Mouse (Mus musculus): Measurements from ENCODE around the gene Hist1h2ae. TPM values are rescaled to one million over a fixed set of nuclear protein-coding genes. Genes with fewer than 3 reads are reported as not detected.
"Not testable (repeated sequence)": the region's sequence is repeated elsewhere in the genome, so short reads cannot be mapped to it uniquely, and the experiment has no call there.

The Hist1h2ae gene
- polyA plus RNA-seq, 1 experiment = 23.9 TPM

DNA sequence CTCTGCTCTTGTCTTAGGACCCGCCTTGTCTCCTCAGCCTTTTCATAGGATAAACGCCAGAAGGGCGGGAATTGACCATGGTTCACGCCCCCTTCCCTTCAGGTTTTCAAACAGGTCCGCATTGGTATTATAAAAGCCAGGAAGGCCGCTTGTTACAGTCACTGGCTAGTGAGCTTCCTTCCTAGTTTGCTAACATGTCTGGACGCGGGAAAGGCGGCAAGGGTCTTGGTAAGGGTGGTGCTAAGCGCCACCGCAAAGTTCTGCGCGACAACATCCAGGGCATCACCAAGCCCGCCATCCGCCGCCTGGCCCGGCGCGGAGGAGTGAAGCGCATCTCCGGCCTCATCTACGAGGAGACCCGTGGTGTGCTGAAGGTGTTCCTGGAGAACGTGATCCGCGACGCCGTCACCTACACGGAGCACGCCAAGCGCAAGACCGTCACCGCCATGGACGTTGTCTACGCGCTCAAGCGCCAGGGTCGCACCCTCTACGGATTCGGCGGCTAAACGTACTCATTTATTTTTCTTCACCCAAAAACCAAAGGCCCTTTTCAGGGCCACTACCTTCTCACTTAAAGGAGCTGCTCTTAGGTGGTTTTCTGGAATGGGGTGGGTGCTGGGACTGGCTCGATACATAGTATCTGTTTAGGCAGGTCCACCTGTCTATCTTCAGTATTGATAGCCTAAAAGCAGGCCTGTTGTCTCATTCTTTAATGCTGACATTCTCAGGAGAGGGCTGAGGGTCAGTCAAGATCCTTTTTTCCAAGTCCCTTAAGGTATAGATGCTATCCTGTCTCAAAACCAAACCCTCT is 10.6 kb upstream of the Hist1h2ae start, which contains the start of gene Hist1h4d:
Gene Hist1h4d, plus strand, starts transcription at position 191 of the 811 bp plus-strand sequence.
- H3K4me1 ChIP-seq (ENCODE audit: control insufficient read depth, insufficient read depth, low read length) = no peaks in the 10 kb centered on the region; the same call in 1 of the 2 replicates
- peak within 1 kb of the TSS; percentile 97 for H3K27ac ChIP-seq (ENCODE audit: control insufficient read depth, insufficient read depth, low read depth, low read length, poor library complexity)
- TF ChIP-seq CTCF (IDR thresholded peaks at IDR 0.05; ENCODE audit: control insufficient read depth, insufficient read depth, low read length) (no peak), POLR2A (IDR thresholded peaks at IDR 0.05; ENCODE audit: borderline replicate concordance, control insufficient read depth, low read depth, low read length) (peak; percentile 100)
- WGBS = under 1% methylated on average over 43 of the region's 43 CpGs
- peak within 1 kb of the TSS; percentile 74 for H3K4me3 ChIP-seq (replicated peaks; ENCODE audit: control insufficient read depth, low read depth, low read length)

DNA sequence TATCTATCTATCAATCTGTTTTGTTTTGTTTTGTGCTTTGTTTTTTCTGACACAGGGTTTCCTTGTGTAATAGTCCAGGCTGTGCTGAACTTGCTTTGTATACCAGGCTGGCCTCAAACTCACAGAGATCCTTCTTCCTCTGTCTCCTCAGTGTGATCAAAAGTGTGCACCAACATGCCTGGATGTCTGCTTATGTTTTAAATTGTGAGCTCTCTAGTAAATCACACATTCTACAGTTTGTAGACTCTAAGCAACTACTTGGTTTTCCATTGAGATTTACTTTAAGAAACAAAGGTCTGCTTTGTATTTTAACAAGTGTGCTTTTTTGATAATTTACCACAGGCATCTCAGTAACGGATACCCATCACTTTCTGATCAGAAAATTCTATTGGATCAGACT is 6.8 kb upstream of the Hist1h2ae start:
- Histone ChIP-seq H3K4me1 (ENCODE audit: control insufficient read depth, insufficient read depth, low read length) (no peaks in the 10 kb centered on the region; the same call in 1 of the 2 replicates), H3K27ac (ENCODE audit: control insufficient read depth, insufficient read depth, low read depth, low read length, poor library complexity) (no peak overlapping the region), H3K4me3 (replicated peaks; ENCODE audit: control insufficient read depth, low read depth, low read length) (no peak overlapping the region)
- WGBS = 83% methylated on average over 1 of the region's 1 CpGs
- TF ChIP-seq POLR2A (IDR thresholded peaks at IDR 0.05; ENCODE audit: borderline replicate concordance, control insufficient read depth, low read depth, low read length) (no peak), CTCF (IDR thresholded peaks at IDR 0.05; ENCODE audit: control insufficient read depth, insufficient read depth, low read length) (no peak)

- no peaks in the 10 kb centered on the region; the same call in 1 of the 2 replicates for H3K4me1 ChIP-seq (ENCODE audit: control insufficient read depth, insufficient read depth, low read length)
- peak overlapping the region; percentile 81; the same call in 1 of the 2 replicates for H3K27ac ChIP-seq (ENCODE audit: control insufficient read depth, insufficient read depth, low read depth, low read length, poor library complexity)
- WGBS = 47% methylated on average over 6 of the region's 6 CpGs
- TF ChIP-seq POLR2A (IDR thresholded peaks at IDR 0.05; ENCODE audit: borderline replicate concordance, control insufficient read depth, low read depth, low read length) = no peak
- no peak for TF ChIP-seq CTCF (IDR thresholded peaks at IDR 0.05; ENCODE audit: control insufficient read depth, insufficient read depth, low read length)
- no peak overlapping the region for H3K4me3 ChIP-seq (replicated peaks; ENCODE audit: control insufficient read depth, low read depth, low read length)
These were observed 6.1 kb upstream of the Hist1h2ae start for GRCm38 (mm10) chr13:23576906-23577639.

- Histone ChIP-seq H3K4me1 (ENCODE audit: control insufficient read depth, insufficient read depth, low read length) (no peaks in the 10 kb centered on the region; the same call in 1 of the 2 replicates), H3K4me3 (replicated peaks; ENCODE audit: control insufficient read depth, low read depth, low read length) (peak overlapping the region; percentile 54), H3K27ac (ENCODE audit: control insufficient read depth, insufficient read depth, low read depth, low read length, poor library complexity) (peak overlapping the region; percentile 93)
- WGBS = 41% methylated on average over 7 of the region's 7 CpGs
- no peak for TF ChIP-seq CTCF (IDR thresholded peaks at IDR 0.05; ENCODE audit: control insufficient read depth, insufficient read depth, low read length)
- TF ChIP-seq POLR2A (IDR thresholded peaks at IDR 0.05; ENCODE audit: borderline replicate concordance, control insufficient read depth, low read depth, low read length) = no peak
These were observed 5.4 kb upstream of the Hist1h2ae start for GRCm38 (mm10) chr13:23576351-23576881.

- H3K4me1 ChIP-seq (ENCODE audit: control insufficient read depth, insufficient read depth, low read length) = not testable (repeated sequence)
- WGBS = 2% methylated on average over 16 of the region's 40 CpGs
- Histone ChIP-seq H3K27ac (ENCODE audit: control insufficient read depth, insufficient read depth, low read depth, low read length, poor library complexity) (peak overlapping the region; percentile 93), H3K4me3 (replicated peaks; ENCODE audit: control insufficient read depth, low read depth, low read length) (peak overlapping the region; percentile 63)
- TF ChIP-seq POLR2A (IDR thresholded peaks at IDR 0.05; ENCODE audit: borderline replicate concordance, control insufficient read depth, low read depth, low read length) = peak; percentile 93; the same call in 1 of the 2 replicates
These were observed 4.9 kb upstream of the Hist1h2ae start for GRCm38 (mm10) chr13:23575864-23576313.

- under 1% methylated on average over 18 of the region's 18 CpGs for WGBS
- H3K27ac ChIP-seq (ENCODE audit: control insufficient read depth, insufficient read depth, low read depth, low read length, poor library complexity) = peak within 1 kb of the TSS; percentile 95
- peak within 1 kb of the TSS; percentile 63 for H3K4me3 ChIP-seq (replicated peaks; ENCODE audit: control insufficient read depth, low read depth, low read length)
- H3K4me1 ChIP-seq (ENCODE audit: control insufficient read depth, insufficient read depth, low read length) = no peaks in the 10 kb centered on the region; the same call in 1 of the 2 replicates
- TF ChIP-seq CTCF (IDR thresholded peaks at IDR 0.05; ENCODE audit: control insufficient read depth, insufficient read depth, low read length) (no peak), POLR2A (IDR thresholded peaks at IDR 0.05; ENCODE audit: borderline replicate concordance, control insufficient read depth, low read depth, low read length) (no peak)
These were observed 4.3 kb upstream of the Hist1h2ae start, which contains the start of gene Hist1h3d for GRCm38 (mm10) chr13:23575271-23575851. TSS of gene Hist1h3d (plus strand) at chr13:23575763.

GRCm38 (mm10) chr13:23574546-23575170 is 3.6 kb upstream of the Hist1h2ae start:
- peak overlapping the region; percentile 95 for H3K27ac ChIP-seq (ENCODE audit: control insufficient read depth, insufficient read depth, low read depth, low read length, poor library complexity)
- H3K4me3 ChIP-seq (replicated peaks; ENCODE audit: control insufficient read depth, low read depth, low read length) = peak overlapping the region; percentile 45
- TF ChIP-seq POLR2A (IDR thresholded peaks at IDR 0.05; ENCODE audit: borderline replicate concordance, control insufficient read depth, low read depth, low read length) = peak; percentile 86; the same call in 1 of the 2 replicates
- not testable (repeated sequence) for H3K4me1 ChIP-seq (ENCODE audit: control insufficient read depth, insufficient read depth, low read length)
- WGBS = under 1% methylated on average over 15 of the region's 39 CpGs

All from bone marrow, adult 2 months (tissue).